Mouse (Mus musculus) bone marrow macrophage, adult 2 months (primary cell): ENCODE measurements around the gene Map3k4.

Experiments used
- CTCF ChIP-seq: IDR thresholded peaks from 2 replicates; pipeline ENCODE4 v1.5.1; 2012; ENCODE audit warnings: low read depth, mild to moderate bottlenecking, low read length, moderate library complexity
- POLR2A ChIP-seq: IDR thresholded peaks from 2 replicates; pipeline ENCODE4 v1.6.1; 2012; ENCODE audit warnings: mild to moderate bottlenecking, low read depth, low read length, borderline replicate concordance

DNA sequence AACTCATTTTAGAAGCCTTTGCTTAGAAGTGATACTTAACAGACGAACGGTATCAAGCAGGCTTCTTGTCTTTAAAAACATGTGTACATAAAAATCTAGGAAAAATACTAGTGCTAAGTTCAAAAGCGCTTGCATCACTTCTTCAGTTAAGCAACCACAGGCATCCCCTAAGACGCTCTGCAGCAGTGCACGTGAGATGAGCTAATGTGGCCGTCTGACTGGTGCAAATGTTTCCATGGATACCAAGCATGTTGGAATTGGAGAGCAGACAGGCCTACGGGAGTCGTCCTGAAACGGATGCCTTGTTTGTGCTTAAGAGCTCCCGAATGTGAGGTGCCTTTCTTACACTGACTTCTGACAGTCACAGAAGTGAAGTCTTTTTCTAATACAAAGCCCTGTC lies 27.9 kb downstream of the Map3k4 start:
- TF ChIP-seq CTCF = no peak
- no peak for TF ChIP-seq POLR2A
